Mouse (Mus musculus) gastrocnemius, adult 18-20 months (tissue): ENCODE results near the gene Ttc39a. TPM values are rescaled to one million over a fixed set of nuclear protein-coding genes. Genes with fewer than 3 reads are reported as not detected.
A peak's percentile ranks its signal among the peaks of the same experiment; 100 is the strongest.
"Not testable (repeated sequence)": the region's sequence is repeated elsewhere in the genome, so short reads cannot be mapped to it uniquely, and the experiment has no call there.

Experiments used
- DNase-seq: peaks from one replicate; pipeline ENCODE4 v3.0.0; 2021; ENCODE audit warnings: low spot score
- long read RNA-seq, 2 experiments: library from polyadenylated mRNA; stranded (forward); transcript quantifications; one replicate each; pipeline ENCODE4 v2.0.0; 2021
- total RNA-seq, 2 experiments: library from RNA; stranded (reverse); gene quantifications; 2 replicates each; pipeline ENCODE4 v1.2.3; 2021

Ttc39a gene
- total RNA-seq: under 1 TPM in 1 of 2 experiments, not detected in 1; 0.11 TPM
- long read RNA-seq, experiment 1, partial matches to known transcripts: 0 of 2 reads
- long read RNA-seq, experiment 1, other reads (novel, unspliced or antisense): 2 of 2 reads
- long read RNA-seq, experiment 2, partial matches to known transcripts: 0 of 5 reads
- long read RNA-seq, experiment 2, other reads (novel, unspliced or antisense): 5 of 5 reads

GRCm38 (mm10) chr4:109406486-109407175, at the start of gene Ttc39a:
Gene Ttc39a, plus strand, starts transcription at chr4:109406623.
- peak; percentile 20 for DNase-seq

GRCm38 (mm10) chr4:109378107-109378506, 28.3 kb upstream of the Ttc39a start:
- no peak for DNase-seq

- DNase-seq: no peak
These were observed 24.0 kb upstream of the Ttc39a start for GRCm38 (mm10) chr4:109382457-109382856.

- DNase-seq: no peak
These were observed 20.8 kb upstream of the Ttc39a start for GRCm38 (mm10) chr4:109385599-109385998.

- no peak for DNase-seq
These were observed 13.1 kb upstream of the Ttc39a start for GRCm38 (mm10) chr4:109393229-109393779.

- DNase-seq: no peak
These were observed 12.5 kb upstream of the Ttc39a start for GRCm38 (mm10) chr4:109393902-109394301.

- no peak for DNase-seq
These were observed 11.9 kb upstream of the Ttc39a start for GRCm38 (mm10) chr4:109394314-109395074.

- no peak for DNase-seq
These were observed 6.0 kb upstream of the Ttc39a start for GRCm38 (mm10) chr4:109400366-109400980.

GRCm38 (mm10) chr4:109401176-109401689, 5.2 kb upstream of the Ttc39a start:
- no peak for DNase-seq

- not testable (repeated sequence) for DNase-seq
These were observed 1.5 kb upstream of the Ttc39a start for GRCm38 (mm10) chr4:109404908-109405307.

- DNase-seq: no peak
These were observed 1.0 kb upstream of the Ttc39a start for GRCm38 (mm10) chr4:109405415-109405814.

- peak; percentile 69 for DNase-seq
These were observed 353 bp upstream of the Ttc39a start for GRCm38 (mm10) chr4:109406054-109406485.

- no peak for DNase-seq
These were observed 725 bp downstream of the Ttc39a start for GRCm38 (mm10) chr4:109407176-109407520.

- no peak for DNase-seq
These were observed 1.5 kb downstream of the Ttc39a start for GRCm38 (mm10) chr4:109407701-109408485.

GRCm38 (mm10) chr4:109410681-109411376, 4.4 kb downstream of the Ttc39a start:
- no peak for DNase-seq

GRCm38 (mm10) chr4:109411377-109411967, 5.0 kb downstream of the Ttc39a start:
- no peak for DNase-seq

GRCm38 (mm10) chr4:109412233-109412632, 5.8 kb downstream of the Ttc39a start:
- DNase-seq: no peak

GRCm38 (mm10) chr4:109417998-109418397, 11.6 kb downstream of the Ttc39a start:
- no peak for DNase-seq

- no peak for DNase-seq
These were observed 12.6 kb downstream of the Ttc39a start for GRCm38 (mm10) chr4:109419017-109419416.

GRCm38 (mm10) chr4:109419563-109419962, 13.1 kb downstream of the Ttc39a start:
- no peak for DNase-seq
